Mouse (Mus musculus) stomach, postnatal 0 days (tissue): ENCODE measurements around the gene Rtn4r. TPM values are rescaled to one million over a fixed set of nuclear protein-coding genes. Genes with fewer than 3 reads are reported as not detected.

Source experiments
- ATAC-seq: fragments of 200-750 bp; cut with Nextera tagmentation; 2 replicates; pipeline ENCODE4 v1.8.0; 2017; ENCODE audit not compliant: low FRiP score, low TSS enrichment
- DNase-seq: peaks from one replicate; pipeline ENCODE4 v3.0.0-alpha.2; 2016; ENCODE audit warnings: low spot score
- H3K27ac ChIP-seq: fragments of 300-500 bp; sonication (generic); replicated peaks from 2 replicates; pipeline ENCODE4 v1.5.1; 2014; ENCODE audit warnings: mild to moderate bottlenecking, control low read depth
- H3K27me3 ChIP-seq: fragments of 300-500 bp; sonication (generic); 2 replicates; pipeline ENCODE4 v1.6.1; 2014; ENCODE audit warnings: low read length; ENCODE audit not compliant: control insufficient read depth, insufficient read depth
- H3K36me3 ChIP-seq: fragments of 300-500 bp; sonication (generic); 2 replicates; pipeline ENCODE4 v1.6.1; 2014; ENCODE audit warnings: low read length, mixed read lengths; ENCODE audit not compliant: control insufficient read depth, insufficient read depth
- H3K4me1 ChIP-seq: fragments of 300-500 bp; sonication (generic); replicated peaks from 2 replicates; pipeline ENCODE4 v1.6.1; 2014; ENCODE audit warnings: antibody characterized with exemption; ENCODE audit not compliant: control insufficient read depth, insufficient read depth
- H3K4me2 ChIP-seq: fragments of 300-500 bp; sonication (generic); replicated peaks from 2 replicates; pipeline ENCODE4 v1.6.1; 2014; ENCODE audit warnings: low read depth, mild to moderate bottlenecking, control low read depth, moderate library complexity
- H3K4me3 ChIP-seq: fragments of 300-500 bp; sonication (generic); 2 replicates; pipeline ENCODE4 v1.5.1; 2014; ENCODE audit warnings: low read depth, low read length, control low read depth
- H3K9ac ChIP-seq: fragments of 300-500 bp; sonication (generic); 2 replicates; pipeline ENCODE4 v1.6.1; 2014; ENCODE audit warnings: mild to moderate bottlenecking, low read length, control low read depth, mixed read lengths
- H3K9me3 ChIP-seq: fragments of 300-500 bp; sonication (generic); 2 replicates; pipeline ENCODE4 v1.6.1; 2016; ENCODE audit warnings: low read length; ENCODE audit not compliant: control insufficient read depth
- CTCF ChIP-seq: IDR thresholded peaks from 2 replicates; pipeline ENCODE4 v1.5.1; 2016; ENCODE audit warnings: antibody characterized with exemption, low read depth, mild to moderate bottlenecking, moderate library complexity
- EP300 ChIP-seq: optimal IDR thresholded peaks from 2 replicates; pipeline ENCODE3; 2016; ENCODE audit warnings: antibody characterized with exemption
- WGBS: fragments of 180-500 bp; shearing (Covaris S2); extraction: QIAGEN DNeasy Blood & Tissue Kit; methylation state at CpG from one replicate; pipeline ENCODE4 v1.1.7; 2014; 5-methylcytosine and 5-hydroxymethylcytosine counted together
- polyA plus RNA-seq: library from polyadenylated mRNA; unstranded; fragments of >200 nt; fragmentation: Nextera tagmentation; extraction: Ambion mirVana; gene quantifications from 2 replicates; pipeline ENCODE4 v1.2.1, GENCODE M21; 2015

The Rtn4r gene
- polyA plus RNA-seq, 1 experiment from 2014 or later = 1.1 TPM

- Histone ChIP-seq H3K4me2 (no peak overlapping the region), H3K9ac (no peak overlapping the region), H3K36me3 (no peaks in the 10 kb centered on the region), H3K27me3 (no peaks in the 10 kb centered on the region), H3K9me3 (no peaks in the 10 kb centered on the region), H3K27ac (no peak overlapping the region), H3K4me3 (no peak overlapping the region), H3K4me1 (0 out of 2 replicates have a peak, but pooled peaks cover 2% of the 10 kb centered on the region)
- DNase-seq (no peak), ATAC-seq (no peak)
- WGBS = 86% methylated on average over 5 of the region's 6 CpGs
- TF ChIP-seq CTCF = no peak
- TF ChIP-seq EP300 = no peak
These were observed 18.0 kb downstream of the Rtn4r start for GRCm38 (mm10) chr16:18145341-18145867.

GRCm38 (mm10) chr16:18148208-18148876 lies 20.9 kb downstream of the Rtn4r start:
- 0 out of 2 replicates have a peak, but pooled peaks cover 2% of the 10 kb centered on the region for H3K4me1 ChIP-seq
- H3K36me3 ChIP-seq = no peaks in the 10 kb centered on the region
- ATAC-seq (no peak), DNase-seq (no peak)
- H3K4me2 ChIP-seq = no peak overlapping the region
- H3K4me3 ChIP-seq = no peak overlapping the region
- no peak overlapping the region for H3K9ac ChIP-seq
- H3K9me3 ChIP-seq = no peaks in the 10 kb centered on the region
- no peak overlapping the region for H3K27ac ChIP-seq
- WGBS = 49% methylated on average over 6 of the region's 6 CpGs
- TF ChIP-seq CTCF = no peak
- H3K27me3 ChIP-seq = no peaks in the 10 kb centered on the region

- no peaks in the 10 kb centered on the region for H3K27me3 ChIP-seq
- ATAC-seq = no peak
- DNase-seq = no peak
- H3K4me2 ChIP-seq = no peak overlapping the region
- no peak overlapping the region for H3K4me3 ChIP-seq
- no peak overlapping the region for H3K9ac ChIP-seq
- H3K4me1 ChIP-seq = 0 out of 2 replicates have a peak, but pooled peaks cover 1% of the 10 kb centered on the region
- H3K27ac ChIP-seq = no peak overlapping the region
- no peak for TF ChIP-seq CTCF
- TF ChIP-seq EP300 = no peak
- H3K9me3 ChIP-seq = no peaks in the 10 kb centered on the region
- no peaks in the 10 kb centered on the region for H3K36me3 ChIP-seq
- WGBS = 53% methylated on average over 6 of the region's 6 CpGs
These were observed 21.8 kb downstream of the Rtn4r start for GRCm38 (mm10) chr16:18149205-18149604.

GRCm38 (mm10) chr16:18152189-18152588 lies 24.7 kb downstream of the Rtn4r start:
- H3K9me3 ChIP-seq = no peaks in the 10 kb centered on the region
- 89% methylated on average over 12 of the region's 12 CpGs for WGBS
- no peak overlapping the region for H3K4me3 ChIP-seq
- DNase-seq (no peak), ATAC-seq (no peak)
- H3K4me2 ChIP-seq = no peak overlapping the region
- no peaks in the 10 kb centered on the region; the same call in 1 of the 2 replicates for H3K4me1 ChIP-seq
- no peaks in the 10 kb centered on the region for H3K27me3 ChIP-seq
- no peaks in the 10 kb centered on the region for H3K36me3 ChIP-seq
- no peak for TF ChIP-seq EP300
- TF ChIP-seq CTCF = no peak
- H3K27ac ChIP-seq = no peak overlapping the region
- H3K9ac ChIP-seq = no peak overlapping the region

- Histone ChIP-seq H3K9me3 (no peaks in the 10 kb centered on the region), H3K4me2 (no peak overlapping the region), H3K9ac (no peak overlapping the region), H3K36me3 (no peaks in the 10 kb centered on the region), H3K27me3 (no peaks in the 10 kb centered on the region), H3K4me3 (no peak overlapping the region), H3K27ac (no peak overlapping the region), H3K4me1 (no peaks in the 10 kb centered on the region; the same call in 1 of the 2 replicates)
- TF ChIP-seq EP300 = no peak
- TF ChIP-seq CTCF = no peak
- WGBS = 91% methylated on average over 9 of the region's 9 CpGs
- DNase-seq = no peak
- no peak for ATAC-seq
These were observed 25.5 kb downstream of the Rtn4r start for GRCm38 (mm10) chr16:18152769-18153445.
